Mouse (Mus musculus): ENCODE measurements around the gene Arhgap15. TPM values are rescaled to one million over a fixed set of nuclear protein-coding genes. Genes with fewer than 3 reads are reported as not detected.

Gene Arhgap15
- polyA plus RNA-seq, 1 experiment = 0.20 TPM

DNA sequence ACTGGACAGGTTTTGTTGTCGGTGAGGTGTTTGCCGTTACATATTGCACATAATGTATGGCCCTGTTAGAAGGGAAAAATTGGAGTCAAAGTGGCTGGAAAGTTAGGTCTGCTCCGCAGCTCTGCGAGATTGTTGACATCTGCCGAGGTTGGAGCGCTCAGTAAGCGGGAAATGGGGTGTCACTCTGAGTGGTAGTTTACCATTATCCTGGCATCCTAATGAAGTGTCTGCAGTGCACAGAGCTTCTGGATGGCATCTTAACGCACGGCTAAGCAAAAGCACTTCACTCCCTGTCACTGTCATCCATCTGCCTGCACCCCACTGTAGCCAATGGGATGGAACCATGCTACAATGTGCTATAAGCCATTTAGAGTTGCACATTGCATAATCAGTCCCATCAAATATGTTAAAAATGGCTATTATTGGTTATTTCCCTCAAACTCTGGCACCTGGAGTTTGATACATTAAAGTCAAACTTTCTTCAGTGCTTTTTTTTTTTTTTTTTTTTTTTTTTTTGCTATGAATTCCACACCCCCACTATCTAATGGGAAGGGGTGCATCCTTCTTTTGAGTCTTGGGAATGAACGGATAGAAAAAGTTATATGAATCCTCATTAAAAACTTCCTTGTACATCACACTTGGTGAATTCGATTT, 561.6 kb downstream of the Arhgap15 start:
- TF ChIP-seq POLR2A (IDR thresholded peaks at IDR 0.05; ENCODE audit: low read depth, low read length) = no peak
- TF ChIP-seq CTCF (IDR thresholded peaks at IDR 0.05; ENCODE audit: extremely low read depth, insufficient read length, insufficient replicate concordance, low read depth, low read length) = no peak
- H3K4me3 ChIP-seq (ENCODE audit: low read depth, low read length) = no peak overlapping the region
- no peaks in the 10 kb centered on the region for H3K4me1 ChIP-seq (ENCODE audit: control insufficient read depth, insufficient read depth, insufficient read length, low read length)
- no peaks in the 10 kb centered on the region for H3K36me3 ChIP-seq (ENCODE audit: control insufficient read depth, insufficient read depth, low read length)
- WGBS = 94% methylated on average over 11 of the region's 11 CpGs
- no peaks in the 10 kb centered on the region for H3K27me3 ChIP-seq (ENCODE audit: control insufficient read depth, insufficient read depth, low read length)
- no peak overlapping the region for H3K27ac ChIP-seq (ENCODE audit: insufficient read depth, low read depth, low read length)

DNA sequence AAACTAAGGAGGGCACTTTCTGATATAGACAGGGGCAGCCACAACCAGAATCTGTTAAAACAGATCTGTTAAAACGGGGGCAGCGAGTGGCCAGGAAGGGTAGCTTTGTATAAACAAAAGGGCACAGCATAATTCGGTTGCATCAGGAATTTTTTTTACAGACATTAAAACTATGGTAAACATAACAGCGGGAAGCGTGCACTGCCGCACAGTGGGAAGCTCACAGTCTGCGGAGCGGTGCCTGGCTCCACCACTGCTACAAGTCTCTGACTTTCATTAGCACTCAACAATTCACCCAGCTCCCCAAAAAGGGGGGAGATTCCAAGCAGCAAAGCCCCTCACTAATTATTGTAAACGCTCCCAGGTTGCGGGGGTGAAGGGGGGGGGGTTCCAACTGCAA, 562.6 kb downstream of the Arhgap15 start:
- H3K27me3 ChIP-seq (ENCODE audit: control insufficient read depth, insufficient read depth, low read length) = no peaks in the 10 kb centered on the region

DNA sequence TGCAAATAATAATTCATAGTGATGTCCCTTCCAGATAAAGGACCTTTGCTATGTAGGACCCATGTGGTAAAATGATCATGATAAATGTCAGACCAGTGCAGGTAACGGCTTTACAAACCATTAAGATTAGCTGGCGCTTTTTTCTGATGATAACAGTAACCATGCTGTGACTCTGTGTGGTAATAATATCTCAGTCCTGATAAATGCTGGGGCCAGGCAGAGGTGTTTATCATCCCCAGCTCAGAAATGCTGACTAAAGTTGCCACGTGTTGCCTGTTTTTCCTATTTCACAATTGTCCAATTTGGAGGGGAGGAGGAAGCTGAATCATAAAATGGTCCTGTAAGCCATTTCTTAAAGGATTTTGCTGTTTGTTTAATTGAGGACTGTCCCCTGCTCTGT, 564.9 kb downstream of the Arhgap15 start:
- Histone ChIP-seq H3K36me3 (ENCODE audit: control insufficient read depth, insufficient read depth, low read length) (no peaks in the 10 kb centered on the region), H3K27me3 (ENCODE audit: control insufficient read depth, insufficient read depth, low read length) (no peaks in the 10 kb centered on the region), H3K4me3 (ENCODE audit: low read depth, low read length) (no peak overlapping the region), H3K4me1 (ENCODE audit: control insufficient read depth, insufficient read depth, insufficient read length, low read length) (no peaks in the 10 kb centered on the region), H3K27ac (ENCODE audit: insufficient read depth, low read depth, low read length) (no peak overlapping the region)
- TF ChIP-seq CTCF (IDR thresholded peaks at IDR 0.05; ENCODE audit: extremely low read depth, insufficient read length, insufficient replicate concordance, low read depth, low read length) = no peak
- TF ChIP-seq POLR2A (IDR thresholded peaks at IDR 0.05; ENCODE audit: low read depth, low read length) = no peak
- WGBS = 35% methylated on average over 3 of the region's 3 CpGs

More for the DNA sequence above, 562.6 kb downstream of the Arhgap15 start:
- H3K27ac ChIP-seq (ENCODE audit: insufficient read depth, low read depth, low read length) = no peak overlapping the region
- 48% methylated on average over 10 of the region's 10 CpGs for WGBS
- no peaks in the 10 kb centered on the region for H3K36me3 ChIP-seq (ENCODE audit: control insufficient read depth, insufficient read depth, low read length)
- H3K4me3 ChIP-seq (ENCODE audit: low read depth, low read length) = no peak overlapping the region
- no peaks in the 10 kb centered on the region for H3K4me1 ChIP-seq (ENCODE audit: control insufficient read depth, insufficient read depth, insufficient read length, low read length)
- TF ChIP-seq POLR2A (IDR thresholded peaks at IDR 0.05; ENCODE audit: low read depth, low read length) (no peak), CTCF (IDR thresholded peaks at IDR 0.05; ENCODE audit: extremely low read depth, insufficient read length, insufficient replicate concordance, low read depth, low read length) (no peak)

DNA sequence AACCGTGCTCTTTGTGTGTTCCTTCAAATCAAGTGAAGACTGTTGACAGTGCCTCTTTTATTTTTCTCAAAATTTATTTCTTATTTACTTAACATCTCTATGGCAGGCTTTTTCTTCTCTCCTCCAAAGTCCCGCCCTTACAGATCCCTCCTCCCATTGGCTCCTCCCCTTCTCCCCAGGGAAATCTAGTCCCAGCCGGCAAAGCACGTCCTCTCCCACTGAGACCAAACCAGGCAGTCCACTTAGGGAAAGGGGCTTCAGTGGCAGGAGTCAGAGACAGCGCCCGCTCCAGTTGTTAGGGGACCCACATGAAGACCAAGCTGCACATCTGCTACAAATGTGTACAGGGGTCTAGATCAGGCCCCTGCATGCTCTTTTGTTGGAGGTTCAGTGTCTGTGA, 569.8 kb downstream of the Arhgap15 start:
- H3K4me1 ChIP-seq (ENCODE audit: control insufficient read depth, insufficient read depth, insufficient read length, low read length) = no peaks in the 10 kb centered on the region
- no peak overlapping the region for H3K27ac ChIP-seq (ENCODE audit: insufficient read depth, low read depth, low read length)
- no peak overlapping the region for H3K4me3 ChIP-seq (ENCODE audit: low read depth, low read length)
- no peaks in the 10 kb centered on the region for H3K36me3 ChIP-seq (ENCODE audit: control insufficient read depth, insufficient read depth, low read length)
- H3K27me3 ChIP-seq (ENCODE audit: control insufficient read depth, insufficient read depth, low read length) = no peaks in the 10 kb centered on the region
- TF ChIP-seq POLR2A (IDR thresholded peaks at IDR 0.05; ENCODE audit: low read depth, low read length) = no peak
- no peak for TF ChIP-seq CTCF (IDR thresholded peaks at IDR 0.05; ENCODE audit: extremely low read depth, insufficient read length, insufficient replicate concordance, low read depth, low read length)
- WGBS = 76% methylated on average over 6 of the region's 6 CpGs

DNA sequence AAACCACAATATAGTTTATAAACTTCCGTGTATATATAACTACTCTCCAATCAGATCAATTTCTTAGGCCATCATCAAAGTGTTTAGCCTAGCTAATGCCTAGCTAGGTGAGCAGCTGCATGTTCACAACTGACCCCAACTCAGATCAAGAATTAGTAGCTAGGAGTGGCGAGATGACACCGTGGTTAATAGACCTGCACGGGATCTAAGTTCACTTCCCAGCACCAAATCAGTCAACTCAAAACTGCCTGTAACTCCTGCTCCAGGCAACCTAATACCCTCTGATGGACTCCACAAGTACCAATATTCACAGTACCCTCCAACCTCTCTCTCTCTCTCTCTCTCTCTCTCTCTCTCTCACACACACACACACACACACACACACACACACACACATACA, 570.9 kb downstream of the Arhgap15 start:
- 83% methylated on average over 4 of the region's 4 CpGs for WGBS
- no peaks in the 10 kb centered on the region for H3K4me1 ChIP-seq (ENCODE audit: control insufficient read depth, insufficient read depth, insufficient read length, low read length)
- H3K27ac ChIP-seq (ENCODE audit: insufficient read depth, low read depth, low read length) = no peak overlapping the region
- no peak overlapping the region for H3K4me3 ChIP-seq (ENCODE audit: low read depth, low read length)
- no peaks in the 10 kb centered on the region for H3K27me3 ChIP-seq (ENCODE audit: control insufficient read depth, insufficient read depth, low read length)
- H3K36me3 ChIP-seq (ENCODE audit: control insufficient read depth, insufficient read depth, low read length) = no peaks in the 10 kb centered on the region
- TF ChIP-seq CTCF (IDR thresholded peaks at IDR 0.05; ENCODE audit: extremely low read depth, insufficient read length, insufficient replicate concordance, low read depth, low read length) (no peak), POLR2A (IDR thresholded peaks at IDR 0.05; ENCODE audit: low read depth, low read length) (no peak)

DNA sequence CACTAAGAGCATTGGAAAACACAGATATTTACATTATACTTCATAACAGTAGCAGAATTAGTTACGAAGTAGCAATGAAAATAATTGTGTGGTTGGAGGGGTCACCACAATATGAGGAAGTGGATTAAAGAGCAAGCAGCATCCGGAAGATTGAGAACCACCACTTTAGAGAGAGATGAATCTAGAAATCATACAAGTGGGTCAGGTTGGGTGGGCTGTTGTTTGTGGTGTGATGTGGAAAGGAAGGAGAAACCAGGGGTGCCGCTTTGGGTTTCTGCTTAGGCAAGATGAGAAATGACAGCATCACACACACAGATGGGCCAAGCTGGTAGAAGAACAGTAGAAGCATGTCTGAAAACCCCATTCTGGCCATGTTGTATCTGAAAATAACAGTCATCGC, 575.2 kb downstream of the Arhgap15 start:
- 81% methylated on average over 4 of the region's 4 CpGs for WGBS
- Histone ChIP-seq H3K36me3 (ENCODE audit: control insufficient read depth, insufficient read depth, low read length) (no peaks in the 10 kb centered on the region), H3K27me3 (ENCODE audit: control insufficient read depth, insufficient read depth, low read length) (no peaks in the 10 kb centered on the region), H3K4me1 (ENCODE audit: control insufficient read depth, insufficient read depth, insufficient read length, low read length) (no peaks in the 10 kb centered on the region), H3K4me3 (ENCODE audit: low read depth, low read length) (no peak overlapping the region), H3K27ac (ENCODE audit: insufficient read depth, low read depth, low read length) (no peak overlapping the region)
- TF ChIP-seq POLR2A (IDR thresholded peaks at IDR 0.05; ENCODE audit: low read depth, low read length) = no peak
- TF ChIP-seq CTCF (IDR thresholded peaks at IDR 0.05; ENCODE audit: extremely low read depth, insufficient read length, insufficient replicate concordance, low read depth, low read length) = no peak

DNA sequence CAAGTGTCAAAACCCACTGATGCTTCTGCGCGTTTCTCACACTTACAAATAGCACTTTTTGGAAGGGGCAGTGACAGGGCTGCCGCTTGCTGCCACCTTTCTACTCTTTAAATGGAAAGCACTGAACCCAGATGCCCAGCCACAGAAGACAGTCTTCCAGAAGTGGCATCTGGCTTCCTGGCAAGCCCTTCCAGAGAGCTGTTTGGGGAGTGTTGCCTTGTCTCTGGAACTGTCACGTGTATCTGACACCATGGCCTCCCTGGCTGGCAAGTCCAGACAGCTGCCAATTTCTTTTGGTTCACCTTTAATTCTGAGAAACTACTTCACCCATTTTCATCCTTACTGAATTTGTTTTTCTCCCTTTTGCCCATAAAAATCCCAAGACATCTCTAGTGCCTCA, 584.7 kb downstream of the Arhgap15 start:
- TF ChIP-seq CTCF (IDR thresholded peaks at IDR 0.05; ENCODE audit: extremely low read depth, insufficient read length, insufficient replicate concordance, low read depth, low read length) (no peak), POLR2A (IDR thresholded peaks at IDR 0.05; ENCODE audit: low read depth, low read length) (no peak)
- H3K27me3 ChIP-seq (ENCODE audit: control insufficient read depth, insufficient read depth, low read length) = no peaks in the 10 kb centered on the region
- no peaks in the 10 kb centered on the region for H3K4me1 ChIP-seq (ENCODE audit: control insufficient read depth, insufficient read depth, insufficient read length, low read length)
- WGBS = 83% methylated on average over 4 of the region's 4 CpGs
- no peak overlapping the region for H3K27ac ChIP-seq (ENCODE audit: insufficient read depth, low read depth, low read length)
- H3K4me3 ChIP-seq (ENCODE audit: low read depth, low read length) = no peak overlapping the region
- H3K36me3 ChIP-seq (ENCODE audit: control insufficient read depth, insufficient read depth, low read length) = no peaks in the 10 kb centered on the region

Data from small intestine, adult 2 months (tissue).